9 mouse cellular contexts compared by ENCODE assay signal in genomic region chr6:145770272-145771000, GRCm38 (mm10). TPM values are rescaled to one million over a fixed set of nuclear protein-coding genes. Genes with fewer than 3 reads are reported as not detected.
DNase-seq lines count a peak whose midpoint lies in the region; ATAC-seq and TF ChIP-seq lines count a peak whose summit lies in the region.
"Had no signal": no experiment of that assay in that cellular context is flagged by ENCODE, and none has a peak within 500 bp of the region (broad histone marks: within the 10 kb centered on the region; RNA-seq: fewer than 3 reads in every experiment).

No protein-coding gene starts in this region.

- no peak overlapping the region for H3K4me2 ChIP-seq in hindbrain, embryonic 15.5 days
- no peak overlapping the region for H3K4me2 ChIP-seq in hindbrain, postnatal 0 days (ENCODE audit: low read depth, low read length)
- H3K4me2 ChIP-seq in limb, embryonic 14.5 days (replicated peaks; ENCODE audit: low read depth, low read length, severe bottlenecking): no peak overlapping the region

- H3K4me3 ChIP-seq in hindbrain, embryonic 15.5 days: no peak overlapping the region
- H3K4me3 ChIP-seq in hindbrain, postnatal 0 days (ENCODE audit: low read length): no peak overlapping the region
- peak overlapping the region; percentile 5 for H3K4me3 ChIP-seq in megakaryocyte, embryonic 14.5 days (replicated peaks)
- no peak overlapping the region for H3K4me3 ChIP-seq in limb, embryonic 14.5 days (replicated peaks; ENCODE audit: low read length)

- H3K27me3 ChIP-seq in hindbrain, embryonic 15.5 days: no peaks in the 10 kb centered on the region
- H3K27me3 ChIP-seq in hindbrain, postnatal 0 days (ENCODE audit: insufficient read depth, low read length): no peaks in the 10 kb centered on the region
- H3K27me3 ChIP-seq in megakaryocyte, embryonic 14.5 days (replicated peaks): peaks cover 15% of the 10 kb centered on the region
- no peaks in the 10 kb centered on the region for H3K27me3 ChIP-seq in limb, embryonic 14.5 days (ENCODE audit: control insufficient read depth, insufficient read depth, low read length)

- H3K36me3 ChIP-seq in hindbrain, embryonic 15.5 days: no peaks in the 10 kb centered on the region
- no peaks in the 10 kb centered on the region for H3K36me3 ChIP-seq in hindbrain, postnatal 0 days (ENCODE audit: insufficient read depth, low read length)
- H3K36me3 ChIP-seq in megakaryocyte, embryonic 14.5 days (replicated peaks; ENCODE audit: low read length): no peaks in the 10 kb centered on the region
- H3K36me3 ChIP-seq in limb, embryonic 14.5 days (ENCODE audit: control insufficient read depth, insufficient read depth, low read length): no peaks in the 10 kb centered on the region

- H3K9me3 ChIP-seq in hindbrain, embryonic 15.5 days: no peaks in the 10 kb centered on the region
- H3K9me3 ChIP-seq in hindbrain, postnatal 0 days (ENCODE audit: low read length): no peaks in the 10 kb centered on the region
- H3K9me3 ChIP-seq in megakaryocyte, embryonic 14.5 days: no peaks in the 10 kb centered on the region
- no peaks in the 10 kb centered on the region for H3K9me3 ChIP-seq in limb, embryonic 14.5 days (ENCODE audit: control insufficient read depth, low read length)

- H3K9ac ChIP-seq in hindbrain, embryonic 15.5 days: no peak overlapping the region
- H3K9ac ChIP-seq in hindbrain, postnatal 0 days (replicated peaks; ENCODE audit: low read length): no peak overlapping the region
- H3K9ac ChIP-seq in limb, embryonic 14.5 days (ENCODE audit: low read depth, low read length, severe bottlenecking): 0 out of 2 replicates have a peak overlapping the region, but pooled peaks have one; percentile 25

- TF ChIP-seq POLR2A in limb, embryonic 14.5 days (IDR thresholded peaks at IDR 0.05; ENCODE audit: borderline replicate concordance, extremely low read depth, insufficient read depth, insufficient read length): no peak

- 46% methylated on average over 18 of the region's 18 CpGs for WGBS in hindbrain, embryonic 15.5 days
- 43% methylated on average over 18 of the region's 18 CpGs for WGBS in hindbrain, postnatal 0 days
- WGBS in limb, embryonic 14.5 days: 34% methylated on average over 18 of the region's 18 CpGs

- H3K4me1 ChIP-seq in hindbrain, embryonic 15.5 days (replicated peaks): peaks cover 22% of the 10 kb centered on the region
- no peaks in the 10 kb centered on the region for H3K4me1 ChIP-seq in hindbrain, postnatal 0 days (ENCODE audit: insufficient read depth, low read length)
- no peaks in the 10 kb centered on the region for H3K4me1 ChIP-seq in megakaryocyte, embryonic 14.5 days
- H3K4me1 ChIP-seq in limb, embryonic 14.5 days (ENCODE audit: control insufficient read depth, insufficient read depth, low read length): peaks cover 34% of the 10 kb centered on the region

- H3K27ac ChIP-seq in hindbrain, embryonic 15.5 days (replicated peaks): no peak overlapping the region
- H3K27ac ChIP-seq in hindbrain, postnatal 0 days: no peak overlapping the region
- H3K27ac ChIP-seq in limb, embryonic 14.5 days (replicated peaks; ENCODE audit: low read depth, low read length): no peak overlapping the region

- TF ChIP-seq CTCF in hindbrain, postnatal 0 days (IDR thresholded peaks at IDR 0.05; ENCODE audit: low read depth): no peak

- ATAC-seq in hindbrain, embryonic 15.5 days (ENCODE audit: low FRiP score, low read depth): 0 out of 2 replicates have a peak, but pooled peaks have one; percentile 45
- ATAC-seq in hindbrain, postnatal 0 days: no peak
- no peak for ATAC-seq in megakaryocyte, adult 5-6 weeks (ENCODE audit: poor library complexity, severe bottlenecking)
- no peak; the same call in 1 of the 2 replicates for ATAC-seq in limb, embryonic 14.5 days (ENCODE audit: low FRiP score, low read depth)

- peak; percentile 33 for DNase-seq in embryo, embryonic 11 days
- DNase-seq in embryo, embryonic 10.5 days (ENCODE audit: low spot score): no peak
- no peak for DNase-seq in hindbrain, postnatal 0 days (ENCODE audit: low spot score)
- DNase-seq in limb, embryonic 14.5 days (ENCODE audit: low spot score): no peak
- DNase-seq in ovary, adult 18-20 months (ENCODE audit: low spot score): no peak

RNA-seq across cellular contexts. Expression of gene Rassf8, which starts 23.9 kb away (rescaled TPM):
- 5.0 and 5.2 TPM in 2 replicates for polyA plus RNA-seq in hindbrain, embryonic 15.5 days (2015; fragmentation: Nextera tagmentation; extraction: Ambion mirVana)
- 15.0 and 18.6 TPM in 2 replicates for total RNA-seq in hindbrain, postnatal 0 days (2014; rRNA removed)
- 5.5 and 6.5 TPM in 2 replicates for polyA plus RNA-seq in hindbrain, postnatal 0 days (2015; fragmentation: Nextera tagmentation; extraction: Ambion mirVana)
- 0.77 TPM in 1 of 2 replicates, not detected in the other for polyA plus RNA-seq in megakaryocyte, embryonic 14.5 days (2012; ENCODE audit: insufficient read depth, low replicate concordance)
- 13.3 and 16.1 TPM in 2 replicates for total RNA-seq in megakaryocyte, adult 5-6 weeks (2015)
- 20.7 and 26.0 TPM in 2 replicates for total RNA-seq in megakaryocyte, adult 5-6 weeks (2017)
- 42.5 and 43.3 TPM in 2 replicates for polyA plus RNA-seq in limb, embryonic 14.5 days (2012; rRNA removed)
- polyA plus RNA-seq in limb, embryonic 14.5 days (2014; fragmentation: Nextera tagmentation; extraction: Ambion mirVana): 20.8 and 23.0 TPM in 2 replicates
- total RNA-seq: MEL had no signal
